Mouse (Mus musculus) ES-E14 (cell line): ENCODE measurements around the gene Pnpla5.

Experiments
- CHD2 ChIP-seq: IDR thresholded peaks from 2 replicates; pipeline ENCODE4 v1.6.1; 2014; ENCODE audit warnings: mild to moderate bottlenecking, low read depth, low read length, inconsistent platforms
- HCFC1 ChIP-seq: IDR thresholded peaks from 2 replicates; pipeline ENCODE4 v1.6.1; 2012; ENCODE audit warnings: low read length, inconsistent platforms, borderline replicate concordance; ENCODE audit not compliant: insufficient read depth
- MAFK ChIP-seq: IDR thresholded peaks from 2 replicates; pipeline ENCODE4 v1.6.1; 2014; ENCODE audit warnings: mild to moderate bottlenecking, low read depth, low read length, inconsistent platforms; ENCODE audit not compliant: insufficient read depth
- ZC3H11A ChIP-seq: IDR thresholded peaks from 2 replicates; pipeline ENCODE4 v1.6.1; 2012; ENCODE audit warnings: low read depth, mild to moderate bottlenecking, inconsistent platforms, low read length, borderline replicate concordance
- ZNF384 ChIP-seq: IDR thresholded peaks from 2 replicates; pipeline ENCODE4 v1.6.1; 2012; ENCODE audit warnings: low read depth, low read length, inconsistent platforms

GRCm38 (mm10) chr15:84096051-84096450, 26.9 kb downstream of the Pnpla5 start:
- no peak for TF ChIP-seq MAFK
- TF ChIP-seq CHD2: no peak
- TF ChIP-seq ZC3H11A: no peak
- TF ChIP-seq ZNF384: no peak
- no peak for TF ChIP-seq HCFC1
